Mouse (Mus musculus): ENCODE data around the gene Spock1. TPM values are rescaled to one million over a fixed set of nuclear protein-coding genes. Genes with fewer than 3 reads are reported as not detected.

Gene Spock1
- polyA plus RNA-seq, 1 experiment from 2014 or later, result 12.5 TPM

Other genes starting within 250 kb of the Spock1 start
- gene Klhl3, start 205.3 kb upstream of the Spock1 start, polyA plus RNA-seq (2014; fragmentation: Nextera tagmentation; extraction: Ambion mirVana), result 3.2 and 3.4 TPM in 2 replicates
- 41.5 and 45.1 TPM in 2 replicates for gene Hnrnpa0, start 220.2 kb upstream of the Spock1 start, polyA plus RNA-seq (2014; fragmentation: Nextera tagmentation; extraction: Ambion mirVana)
- gene Idnk, start 249.3 kb upstream of the Spock1 start, polyA plus RNA-seq (2014; fragmentation: Nextera tagmentation; extraction: Ambion mirVana), result 29.8 and 31.3 TPM in 2 replicates